Mouse (Mus musculus) megakaryocyte progenitor cell, adult 5-6 weeks (primary cell): ENCODE measurements around the gene Pigz. TPM values are rescaled to one million over a fixed set of nuclear protein-coding genes. Genes with fewer than 3 reads are reported as not detected.
"Not testable (repeated sequence)": the region's sequence is repeated elsewhere in the genome, so short reads cannot be mapped to it uniquely, and the experiment has no call there.

Experiments
- ATAC-seq: replicated peaks from 2 replicates; pipeline ENCODE4 v1.8.0; 2016; ENCODE audit warnings: mild to moderate bottlenecking, moderate TSS enrichment, inconsistent platforms; ENCODE audit not compliant: poor library complexity
- total RNA-seq, 2 experiments: library from RNA; stranded (forward) in 1 of 2; stranded (reverse) in 1 of 2; fragments of 157-497, 149-512 nt in 1 of 2; fragments of 200-1000 nt in 1 of 2; gene quantifications; 2 replicates each; pipeline versions ENCODE4 v1.2.3 to v1.2.4; 2015 to 2017

The Pigz gene
- total RNA-seq, 2 experiments from 2014 or later: not detected

- ATAC-seq: no peak
Measured at GRCm38 (mm10) chr16:31927412-31927811, 6.2 kb upstream of the Pigz start.

GRCm38 (mm10) chr16:31931330-31931729 is 2.3 kb upstream of the Pigz start:
- ATAC-seq: no peak

- ATAC-seq: no peak
Measured at GRCm38 (mm10) chr16:31932255-31932654, 1.4 kb upstream of the Pigz start.

- ATAC-seq: peak; percentile 92
Measured at GRCm38 (mm10) chr16:31932840-31933697, 582 bp upstream of the Pigz start.

- ATAC-seq: no peak
Measured at GRCm38 (mm10) chr16:31934550-31935010, 929 bp downstream of the Pigz start.

- peak; percentile 52 for ATAC-seq
Measured at GRCm38 (mm10) chr16:31935091-31935979, 1.7 kb downstream of the Pigz start.

GRCm38 (mm10) chr16:31936568-31936967 is 2.9 kb downstream of the Pigz start:
- no peak for ATAC-seq

- ATAC-seq: no peak
Measured at GRCm38 (mm10) chr16:31938856-31939255, 5.2 kb downstream of the Pigz start.

GRCm38 (mm10) chr16:31940586-31940985 is 6.9 kb downstream of the Pigz start:
- ATAC-seq: 0 out of 2 replicates have a peak, but pooled peaks have one; percentile 16

GRCm38 (mm10) chr16:31943980-31944379 is 10.3 kb downstream of the Pigz start:
- peak; percentile 65 for ATAC-seq

- ATAC-seq: no peak
Measured at GRCm38 (mm10) chr16:31944698-31945255, 11.1 kb downstream of the Pigz start.

- ATAC-seq: no peak
Measured at GRCm38 (mm10) chr16:31945372-31945771, 11.7 kb downstream of the Pigz start.

GRCm38 (mm10) chr16:31945986-31946385 is 12.3 kb downstream of the Pigz start:
- not testable (repeated sequence) for ATAC-seq

- ATAC-seq: peak; percentile 19; the same call in 1 of the 2 replicates
Measured at GRCm38 (mm10) chr16:31947333-31947732, 13.7 kb downstream of the Pigz start.

GRCm38 (mm10) chr16:31947901-31948316 is 14.3 kb downstream of the Pigz start:
- peak; percentile 2; the same call in 1 of the 2 replicates for ATAC-seq

- peak; percentile 91 for ATAC-seq
Measured at GRCm38 (mm10) chr16:31948345-31948774, 14.7 kb downstream of the Pigz start, which contains the start of the genes 0610012G03Rik and Ncbp2. 0610012G03Rik (minus strand) TSS chr16:31948494. Ncbp2 (plus strand) TSS chr16:31948513.

- ATAC-seq: no peak
Measured at GRCm38 (mm10) chr16:31963224-31963623, 29.6 kb downstream of the Pigz start.

- no peak for ATAC-seq
Measured at GRCm38 (mm10) chr16:31975258-31975657, 41.6 kb downstream of the Pigz start.

- ATAC-seq: no peak
Measured at GRCm38 (mm10) chr16:31979501-31979900, 45.9 kb downstream of the Pigz start.

- no peak for ATAC-seq
Measured at GRCm38 (mm10) chr16:31980946-31981345, 47.3 kb downstream of the Pigz start.

- no peak for ATAC-seq
Measured at GRCm38 (mm10) chr16:31992039-31992438, 58.4 kb downstream of the Pigz start.
